Mouse (Mus musculus) c-Kit-positive CD71-positive TER-119-negative erythroid progenitor cells, embryonic 14.5 days (primary cell): ENCODE data around the gene Gipc1.

Experiments
- DNase-seq: peaks from one replicate; pipeline ENCODE4 v3.0.0-alpha.2; 2013; ENCODE audit warnings: low read depth

Gene Gipc1

GRCm38 (mm10) chr8:83652030-83652743 is at the start of gene Gipc1:
Gene Gipc1 (plus strand): TSS chr8:83652677.
- peak; percentile 97 for DNase-seq

DNA sequence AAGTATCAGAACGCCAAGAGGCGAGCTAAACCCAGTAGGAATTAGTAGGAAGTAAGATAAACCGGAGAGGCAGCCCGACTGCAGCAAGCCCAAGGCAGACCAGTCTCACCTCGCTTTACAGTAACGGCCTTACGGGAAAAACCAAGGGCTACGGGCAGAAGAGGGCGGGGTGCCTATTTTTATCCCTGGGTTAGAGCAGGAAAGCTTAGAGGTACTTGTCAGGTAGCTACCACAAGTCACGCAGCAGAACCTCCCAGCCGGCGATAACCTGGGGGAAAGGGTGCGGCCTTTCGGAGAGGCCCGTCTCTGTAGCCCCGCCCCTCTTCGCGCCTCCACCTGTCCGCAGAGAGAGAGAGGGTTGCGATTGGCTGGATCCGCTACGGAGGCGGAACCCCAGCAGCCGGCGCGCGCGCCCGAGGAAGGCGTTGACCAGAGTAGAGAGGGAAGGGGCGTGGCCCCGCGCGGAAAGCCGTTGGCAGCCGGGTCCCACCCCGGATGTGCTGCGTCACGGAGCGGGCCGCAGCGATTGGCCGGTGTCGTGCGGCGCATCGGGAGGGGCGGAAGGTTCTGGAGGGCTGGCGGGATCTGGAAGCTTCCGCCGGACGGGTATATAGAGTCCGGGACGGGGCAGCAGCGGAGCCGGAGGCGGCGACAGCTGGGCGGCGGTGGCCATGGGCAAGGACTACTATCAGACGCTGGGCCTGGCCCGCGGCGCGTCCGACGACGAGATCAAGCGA is 44.6 kb upstream of the Gipc1 start, which contains the start of the genes Tecr and Dnajb1:
TSS of gene Tecr (minus strand) at position 311 of the 737 bp plus-strand sequence.
TSS of gene Dnajb1 (plus strand) at position 533 of the 737 bp plus-strand sequence.
- peak; percentile 99 for DNase-seq

DNA sequence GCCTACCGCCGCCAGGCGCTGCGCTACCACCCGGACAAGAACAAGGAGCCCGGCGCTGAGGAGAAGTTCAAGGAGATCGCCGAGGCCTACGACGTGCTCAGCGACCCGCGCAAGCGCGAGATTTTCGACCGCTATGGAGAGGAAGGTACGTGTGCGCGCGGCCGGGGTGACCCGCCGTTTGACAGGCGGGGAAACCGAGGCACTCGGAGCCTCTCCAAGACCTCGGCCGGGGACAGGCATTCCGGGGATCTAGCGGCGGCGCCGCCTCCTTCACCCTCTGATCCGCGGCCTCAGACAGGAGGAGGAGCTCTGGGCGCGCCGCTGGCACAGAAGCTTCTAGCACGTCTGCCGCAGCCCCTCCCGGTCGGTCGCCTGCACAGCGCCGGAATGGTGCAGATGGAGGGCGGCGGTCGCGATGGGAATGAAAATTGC is 44.1 kb upstream of the Gipc1 start:
- DNase-seq = peak; percentile 62

DNA sequence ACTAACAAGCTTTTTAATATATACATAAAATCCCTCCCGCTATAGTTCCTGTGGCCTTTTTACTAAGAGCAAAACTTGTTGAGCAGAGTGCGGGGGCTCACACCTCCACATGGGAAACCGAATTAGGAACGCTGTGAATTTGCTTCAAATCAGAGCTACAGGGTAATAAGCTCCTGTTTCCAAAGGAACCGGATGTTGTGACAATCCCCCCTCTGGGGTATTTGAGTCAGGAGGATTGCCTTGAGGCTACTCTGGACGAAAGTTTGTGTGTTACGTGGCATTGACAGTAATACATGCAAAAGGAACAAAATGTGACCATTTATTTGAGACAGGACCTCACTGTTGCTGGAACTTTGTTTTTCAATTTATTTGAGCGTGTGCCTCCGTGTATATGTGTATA is 43.4 kb upstream of the Gipc1 start:
- DNase-seq = no peak

DNA sequence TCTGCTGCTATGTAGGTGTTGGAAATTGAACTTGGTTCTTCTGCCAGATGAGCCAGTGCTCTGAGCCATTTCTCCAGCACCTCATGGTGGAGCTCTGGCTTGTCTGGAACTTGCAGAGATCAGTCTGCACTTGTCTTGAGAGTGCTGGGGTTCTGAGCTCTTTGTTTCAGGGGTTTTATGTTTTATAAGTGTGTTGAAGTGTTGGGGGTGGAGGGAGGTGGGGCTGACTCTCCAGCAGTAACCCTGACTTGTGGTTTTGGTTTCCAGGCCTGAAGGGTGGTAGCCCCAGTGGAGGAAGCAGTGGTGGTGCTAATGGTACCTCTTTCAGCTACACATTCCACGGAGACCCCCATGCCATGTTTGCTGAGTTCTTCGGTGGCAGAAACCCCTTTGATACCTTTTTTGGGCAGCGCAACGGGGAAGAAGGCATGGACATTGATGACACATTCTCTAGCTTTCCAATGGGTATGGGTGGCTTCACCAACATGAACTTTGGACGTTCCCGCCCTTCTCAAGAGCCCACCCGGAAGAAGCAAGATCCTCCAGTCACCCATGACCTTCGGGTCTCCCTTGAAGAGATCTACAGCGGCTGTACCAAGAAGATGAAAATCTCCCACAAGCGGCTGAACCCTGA is 42.8 kb upstream of the Gipc1 start:
- DNase-seq = no peak

GRCm38 (mm10) chr8:83611921-83612320 is 40.6 kb upstream of the Gipc1 start:
- DNase-seq = no peak

- DNase-seq = no peak
Measured at GRCm38 (mm10) chr8:83613695-83614094, 38.8 kb upstream of the Gipc1 start.

DNA sequence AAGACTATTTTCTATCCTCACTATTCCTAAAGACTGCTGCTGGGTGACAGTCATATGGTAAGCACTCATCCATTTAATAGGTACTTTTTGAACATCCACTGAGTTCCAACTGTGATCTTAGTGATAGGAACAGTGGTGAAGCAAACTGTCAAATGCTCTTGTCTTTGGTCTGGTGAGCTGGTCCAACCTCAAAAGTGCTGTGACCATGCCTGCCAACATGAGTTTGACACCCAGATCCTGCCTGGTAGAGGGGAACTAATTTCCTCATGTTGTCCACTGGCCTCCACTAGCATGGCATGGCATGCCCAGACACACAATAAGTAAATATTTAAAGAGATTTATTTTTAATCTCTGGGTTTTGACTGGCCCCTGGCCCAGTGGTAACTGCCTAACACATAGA is 35.9 kb upstream of the Gipc1 start:
- no peak for DNase-seq

- no peak for DNase-seq
Measured at GRCm38 (mm10) chr8:83617111-83617510, 35.4 kb upstream of the Gipc1 start.

- DNase-seq = no peak
Measured at GRCm38 (mm10) chr8:83618566-83618965, 33.9 kb upstream of the Gipc1 start.

GRCm38 (mm10) chr8:83619568-83620285 is 32.8 kb upstream of the Gipc1 start:
- no peak for DNase-seq

DNA sequence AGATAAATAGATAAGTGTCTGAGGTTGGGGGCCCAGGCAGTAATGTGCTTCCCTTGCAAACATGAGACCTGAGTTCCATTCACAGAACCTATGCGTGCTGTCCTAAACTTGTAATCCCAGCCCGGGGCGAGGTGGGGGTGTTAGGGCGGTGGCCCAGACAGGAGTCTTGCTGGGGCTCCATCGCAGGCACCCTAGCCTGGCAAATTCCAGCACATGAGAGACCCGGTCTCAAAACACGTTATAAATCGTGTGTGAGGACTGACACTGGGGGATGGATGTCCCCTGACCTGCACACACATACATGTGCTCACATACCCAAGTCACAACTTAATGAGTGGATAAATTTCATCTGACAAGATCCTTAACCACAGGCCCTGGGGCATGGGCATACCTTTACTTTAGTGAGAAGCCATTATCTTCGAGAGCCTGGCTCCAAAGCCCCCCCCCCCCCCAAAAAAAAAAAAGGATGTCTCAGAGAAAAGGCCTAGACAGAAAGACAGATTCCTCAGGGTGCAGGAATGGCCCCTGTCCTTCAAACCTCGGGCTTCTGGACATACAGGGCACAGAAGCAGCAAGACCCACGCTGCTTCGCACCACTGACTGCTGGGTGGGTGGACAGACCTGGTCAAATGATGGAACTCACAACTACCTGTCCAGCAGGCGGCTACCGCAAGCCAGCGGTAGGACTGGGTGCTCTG is 30.6 kb upstream of the Gipc1 start:
- DNase-seq = no peak

DNA sequence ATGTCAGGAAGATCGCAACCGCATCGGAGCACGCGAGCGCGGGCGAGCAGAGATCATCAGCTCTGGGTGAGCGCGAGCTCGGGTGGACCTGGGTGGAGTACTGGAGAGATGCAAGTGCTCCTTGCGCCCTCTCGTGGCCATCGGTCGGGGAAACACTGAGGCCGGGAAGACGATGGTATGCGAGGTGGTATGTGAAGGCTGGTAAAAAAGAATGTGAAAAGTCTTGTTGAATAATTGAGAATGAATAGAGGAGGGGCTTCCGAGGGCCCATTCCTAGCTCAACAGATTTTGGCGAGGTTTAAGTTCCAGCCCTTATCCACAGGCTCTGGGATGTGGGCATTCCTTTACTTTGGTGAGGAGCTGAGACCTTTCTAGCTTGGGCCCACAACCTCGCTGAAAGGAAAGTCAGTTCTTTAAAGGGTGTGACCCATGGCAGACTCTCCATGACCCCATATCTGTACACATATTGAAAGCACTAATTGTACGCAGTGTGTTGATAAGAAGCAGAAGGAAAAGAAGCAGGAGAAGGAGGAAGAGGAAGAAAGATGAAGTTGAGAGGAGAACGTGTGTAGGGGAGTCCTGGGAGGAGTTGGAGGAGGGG is 30.0 kb upstream of the Gipc1 start:
- DNase-seq = peak; percentile 93

GRCm38 (mm10) chr8:83623549-83623948 is 28.9 kb upstream of the Gipc1 start:
- peak; percentile 51 for DNase-seq

GRCm38 (mm10) chr8:83624739-83625138 is 27.7 kb upstream of the Gipc1 start:
- DNase-seq = no peak

DNA sequence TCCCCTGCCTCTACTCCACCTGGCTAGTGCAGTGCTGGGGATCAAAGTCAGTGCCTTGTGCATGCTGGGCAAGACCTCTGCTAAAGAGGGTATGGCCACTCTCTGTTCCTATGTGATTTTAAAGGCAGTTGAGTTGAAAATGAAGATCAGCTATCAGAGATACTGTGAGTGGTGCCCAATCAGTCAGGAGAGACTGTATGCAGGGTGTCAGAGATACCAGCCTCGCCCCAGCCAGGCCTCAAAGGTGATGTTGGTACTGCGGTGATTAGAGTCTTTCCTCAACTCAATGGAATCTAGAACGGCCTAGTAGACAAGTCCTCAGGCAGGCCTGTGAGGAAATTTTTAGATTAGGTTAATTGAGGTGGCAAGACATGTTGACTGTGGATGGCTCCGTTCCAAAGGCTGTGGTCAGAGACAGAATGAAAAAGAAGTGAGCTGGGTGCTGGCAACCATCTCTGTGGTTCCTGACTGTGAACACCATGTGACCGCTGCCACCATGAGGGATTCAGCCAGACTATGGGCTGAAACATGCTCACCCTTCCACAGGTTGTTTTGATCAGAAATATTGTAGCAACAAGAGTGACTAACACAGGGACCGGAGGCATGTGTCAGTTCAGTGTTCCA is 26.7 kb upstream of the Gipc1 start:
- DNase-seq = no peak

DNA sequence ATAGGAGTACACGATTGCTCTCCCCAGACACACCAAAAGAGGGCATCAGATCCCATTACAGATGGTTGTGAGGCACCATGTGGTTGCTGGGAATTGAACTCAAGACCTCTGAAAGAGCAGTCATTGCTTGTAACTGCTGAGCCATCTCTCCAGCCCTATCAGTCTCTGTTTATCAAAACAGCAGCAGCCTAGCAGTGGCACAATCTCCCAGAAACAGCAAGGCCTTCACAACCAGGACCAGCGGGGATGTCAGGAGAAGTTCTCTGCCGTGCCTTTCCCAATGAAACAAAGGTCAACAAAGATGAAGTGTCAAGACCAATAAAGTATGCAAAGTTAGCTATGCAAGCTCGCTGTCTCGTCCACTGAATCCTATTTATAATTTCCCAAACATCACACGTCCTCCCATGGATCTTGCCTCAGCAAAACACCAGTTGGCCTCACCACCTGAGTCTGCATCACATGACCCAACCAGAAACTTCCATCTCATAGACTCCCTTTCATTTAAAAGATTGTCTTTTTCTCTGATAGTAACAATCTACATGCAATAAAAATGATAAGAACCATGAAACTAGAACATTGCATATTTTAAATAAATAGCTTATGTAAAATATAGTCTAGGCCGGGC is 20.3 kb upstream of the Gipc1 start:
- DNase-seq = no peak

GRCm38 (mm10) chr8:83638856-83639255 is 13.6 kb upstream of the Gipc1 start:
- no peak for DNase-seq

DNA sequence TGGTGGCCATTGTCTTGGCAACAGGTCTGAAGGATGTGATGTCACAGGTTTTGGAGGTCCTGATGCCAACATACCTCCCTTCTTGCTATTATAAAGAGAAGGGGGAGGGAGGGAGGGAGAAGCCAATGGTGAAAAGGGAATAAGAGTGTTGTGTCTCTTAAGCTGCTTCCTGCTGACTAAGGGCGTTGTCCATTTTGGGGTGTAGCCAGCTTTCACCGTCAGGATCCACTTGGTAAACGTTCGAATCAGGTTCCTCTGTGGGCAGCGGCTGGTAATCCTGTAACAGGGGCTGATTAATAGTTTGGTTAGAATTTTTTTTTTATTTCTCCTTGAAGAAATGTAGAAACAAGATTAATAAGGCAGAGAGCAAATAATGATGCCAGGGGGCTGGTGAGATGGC is 12.8 kb upstream of the Gipc1 start:
- DNase-seq = no peak

DNA sequence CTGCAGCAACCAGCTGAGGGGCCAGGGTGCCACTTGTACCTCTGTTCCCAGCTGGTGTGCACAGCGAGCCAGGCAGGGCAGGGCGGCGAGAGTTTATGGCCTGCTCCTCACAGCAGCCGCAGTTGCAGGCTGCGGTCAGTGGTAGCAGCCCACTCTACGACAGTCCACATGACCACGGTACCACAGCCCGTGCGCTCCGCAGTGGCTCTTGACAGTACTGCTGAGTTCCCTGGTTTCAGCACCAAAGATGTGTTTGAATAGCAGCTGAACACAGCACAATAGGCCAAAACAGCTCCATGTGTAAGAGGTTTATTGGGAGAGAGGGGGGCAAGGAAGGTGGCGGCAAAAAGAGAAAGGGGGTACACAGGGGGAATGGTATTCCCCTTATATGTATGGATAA is 5.0 kb upstream of the Gipc1 start:
- no peak for DNase-seq
